Mouse (Mus musculus): ENCODE measurements around the gene Zic4.

DNA sequence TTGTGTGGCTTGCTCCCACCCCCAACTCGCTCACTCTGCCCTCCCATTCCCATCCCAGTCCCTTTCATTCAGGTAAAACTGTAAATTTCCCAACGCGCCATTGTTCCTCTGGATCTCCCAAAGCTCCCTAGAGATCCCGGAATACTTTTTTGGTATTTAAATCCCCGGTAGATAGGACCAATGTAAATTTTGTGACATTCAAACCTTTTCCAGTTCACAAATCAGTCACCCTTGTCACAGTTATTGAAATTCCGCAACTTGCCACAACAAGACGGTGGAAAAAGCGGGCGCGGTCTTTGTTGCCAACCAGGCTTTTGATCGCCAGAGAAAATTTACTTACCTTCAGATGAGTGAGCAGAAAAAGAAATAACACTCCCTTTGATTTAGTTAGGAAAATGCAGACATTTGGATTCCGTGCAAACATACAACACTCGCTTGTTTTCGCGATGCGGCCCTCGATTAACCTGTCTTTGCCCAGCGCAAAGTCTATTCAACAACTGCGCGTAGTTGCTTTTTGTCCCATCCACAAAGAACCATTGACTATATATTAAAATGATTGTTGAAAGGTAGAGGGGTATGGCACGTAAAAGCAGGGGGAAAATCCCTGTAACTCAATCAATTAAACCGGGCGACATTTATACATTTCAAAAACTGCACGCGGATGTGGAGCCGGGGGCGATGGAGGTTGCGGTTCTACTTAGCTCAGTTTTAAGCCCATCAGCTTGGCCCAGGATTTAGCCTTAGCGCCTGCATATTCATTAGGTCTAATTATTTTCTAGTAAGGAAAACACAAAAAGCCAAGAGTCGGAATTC lies 5.0 kb downstream of the Zic4 start:
- no peak for TF ChIP-seq POLR2A (IDR thresholded peaks at IDR 0.05; ENCODE audit: extremely low read depth, insufficient read depth, low read length)
- TF ChIP-seq CTCF (IDR thresholded peaks at IDR 0.05; ENCODE audit: extremely low read depth, insufficient read depth, low read length), result no peak

All from cortical plate, adult 2 months (tissue).